Comparison of ENCODE assay signal across 20 mouse cellular contexts in genomic region chr17:65604315-65604714, GRCm38 (mm10). TPM values are rescaled to one million over a fixed set of nuclear protein-coding genes. Genes with fewer than 3 reads are reported as not detected.
DNase-seq lines count a peak whose midpoint lies in the region; ATAC-seq and TF ChIP-seq lines count a peak whose summit lies in the region.
"Had no signal": no experiment of that assay in that cellular context is flagged by ENCODE, and none has a peak within 500 bp of the region (broad histone marks: within the 10 kb centered on the region; RNA-seq: fewer than 3 reads in every experiment).

No protein-coding gene starts in this region.

- ATAC-seq in liver, embryonic 12.5 days = no peak
- no peak for ATAC-seq in liver, embryonic 11.5 days (replicated peaks; ENCODE audit: low FRiP score)
- ATAC-seq in liver, embryonic 16.5 days (ENCODE audit: low read depth) = no peak
- no peak for ATAC-seq in megakaryocyte-erythroid progenitor cell, adult 5-6 weeks (replicated peaks; ENCODE audit: low FRiP score, low TSS enrichment, poor library complexity, severe bottlenecking)

- H3K4me2 ChIP-seq in liver, embryonic 12.5 days = no peak overlapping the region
- H3K4me2 ChIP-seq in liver, embryonic 11.5 days = no peak overlapping the region
- 0 out of 2 replicates have a peak overlapping the region, but pooled peaks have one; percentile 20 for H3K4me2 ChIP-seq in liver, embryonic 16.5 days (ENCODE audit: low read depth, low read length)
- H3K4me2 ChIP-seq: embryonic facial prominence, embryonic 12.5 days; heart, embryonic 15.5 days; hindbrain, embryonic 15.5 days; lung, embryonic 14.5 days; neural tube, embryonic 13.5 days had no signal

- H3K9me3 ChIP-seq in liver, embryonic 12.5 days (replicated peaks) = no peaks in the 10 kb centered on the region
- no peaks in the 10 kb centered on the region for H3K9me3 ChIP-seq in liver, embryonic 11.5 days (ENCODE audit: control insufficient read depth, low read length)
- H3K9me3 ChIP-seq in liver, embryonic 16.5 days (replicated peaks; ENCODE audit: control insufficient read depth, low read length) = no peaks in the 10 kb centered on the region
- H3K9me3 ChIP-seq: embryonic facial prominence, embryonic 12.5 days; heart, embryonic 15.5 days; hindbrain, embryonic 15.5 days; neural tube, embryonic 13.5 days had no signal

- H3K4me1 ChIP-seq in liver, embryonic 12.5 days = peaks cover 86% of the 10 kb centered on the region
- H3K4me1 ChIP-seq in liver, embryonic 11.5 days (replicated peaks; ENCODE audit: control insufficient read depth, insufficient read depth, low read length) = peaks cover 64% of the 10 kb centered on the region
- H3K4me1 ChIP-seq in bone marrow macrophage, adult 2 months (ENCODE audit: control insufficient read depth, insufficient read depth, low read length) = peaks cover 47% of the 10 kb centered on the region
- H3K4me1 ChIP-seq in liver, embryonic 16.5 days (ENCODE audit: control insufficient read depth, low read depth, low read length) = peaks cover 56% of the 10 kb centered on the region

- H3K27me3 ChIP-seq in liver, embryonic 12.5 days (replicated peaks) = no peaks in the 10 kb centered on the region
- H3K27me3 ChIP-seq in liver, embryonic 11.5 days (replicated peaks; ENCODE audit: control insufficient read depth, insufficient read depth, low read length) = no peaks in the 10 kb centered on the region
- H3K27me3 ChIP-seq in liver, embryonic 16.5 days (ENCODE audit: control insufficient read depth, insufficient read depth, low read depth, low read length) = no peaks in the 10 kb centered on the region
- H3K27me3 ChIP-seq in splenic B cell, adult 2 months (ENCODE audit: control insufficient read depth, insufficient read depth, low read length, poor library complexity, severe bottlenecking) = no peaks in the 10 kb centered on the region
- H3K27me3 ChIP-seq: embryonic facial prominence, embryonic 12.5 days; heart, embryonic 15.5 days; hindbrain, embryonic 15.5 days; neural tube, embryonic 13.5 days had no signal

- DNase-seq in liver, embryonic 11.5 days (ENCODE audit: low spot score) = no peak
- peak; percentile 22 for DNase-seq in splenic B cell, adult 2 months (ENCODE audit: low read depth, low spot score)
- DNase-seq in layer of hippocampus, postnatal 10 days (ENCODE audit: low spot score in 2 of 2) = no peak
- DNase-seq in cerebellum, adult 8-10 months = no peak
- DNase-seq: adrenal gland, adult 2 months; cerebellum, postnatal 10 days; layer of hippocampus, adult 9-11 months; lung, embryonic 14.5 days; midbrain, embryonic 14.5 days; right cerebral cortex, adult 18-20 months had no signal

- no peak for TF ChIP-seq POLR2A in bone marrow macrophage, adult 2 months (IDR thresholded peaks at IDR 0.05; ENCODE audit: borderline replicate concordance, low read depth, low read length)

- no peak overlapping the region for H3K4me3 ChIP-seq in liver, embryonic 12.5 days
- no peak overlapping the region for H3K4me3 ChIP-seq in liver, embryonic 11.5 days (ENCODE audit: low read depth, low read length)
- no peak overlapping the region for H3K4me3 ChIP-seq in bone marrow macrophage, adult 2 months (ENCODE audit: insufficient read depth, low read length)
- no peak overlapping the region for H3K4me3 ChIP-seq in liver, embryonic 16.5 days (ENCODE audit: low read depth, low read length)
- H3K4me3 ChIP-seq: embryonic facial prominence, embryonic 12.5 days; heart, embryonic 15.5 days; hindbrain, embryonic 15.5 days; neural tube, embryonic 13.5 days had no signal

- peaks cover 4% of the 10 kb centered on the region for H3K36me3 ChIP-seq in liver, embryonic 12.5 days
- H3K36me3 ChIP-seq in liver, embryonic 11.5 days (ENCODE audit: control insufficient read depth, insufficient read depth, low read length) = no peaks in the 10 kb centered on the region
- no peaks in the 10 kb centered on the region for H3K36me3 ChIP-seq in liver, embryonic 16.5 days (ENCODE audit: control insufficient read depth, insufficient read depth)
- H3K36me3 ChIP-seq in splenic B cell, adult 2 months (ENCODE audit: control insufficient read depth, insufficient read depth, low read length, poor library complexity, severe bottlenecking) = no peaks in the 10 kb centered on the region
- H3K36me3 ChIP-seq: embryonic facial prominence, embryonic 12.5 days; heart, embryonic 15.5 days; hindbrain, embryonic 15.5 days; neural tube, embryonic 13.5 days had no signal

- TF ChIP-seq CTCF in bone marrow macrophage, adult 2 months (IDR thresholded peaks at IDR 0.05; ENCODE audit: low read depth, low read length) = no peak

- H3K27ac ChIP-seq in liver, embryonic 12.5 days = peak overlapping the region; percentile 32; the same call in 1 of the 2 replicates
- no peak overlapping the region for H3K27ac ChIP-seq in liver, embryonic 11.5 days (ENCODE audit: low read depth, low read length)
- peak overlapping the region; percentile 13; the same call in 1 of the 2 replicates for H3K27ac ChIP-seq in bone marrow macrophage, adult 2 months (ENCODE audit: insufficient read depth, low read depth, low read length)
- H3K27ac ChIP-seq in liver, embryonic 16.5 days (ENCODE audit: low read length) = 0 out of 2 replicates have a peak overlapping the region, but pooled peaks have one; percentile 37
- H3K27ac ChIP-seq: embryonic facial prominence, embryonic 12.5 days; heart, embryonic 15.5 days; hindbrain, embryonic 15.5 days; neural tube, embryonic 13.5 days had no signal

- no peak overlapping the region for H3K9ac ChIP-seq in liver, embryonic 12.5 days
- H3K9ac ChIP-seq in liver, embryonic 11.5 days (ENCODE audit: low read depth, low read length) = no peak overlapping the region
- no peak overlapping the region for H3K9ac ChIP-seq in liver, embryonic 16.5 days (ENCODE audit: low read depth, low read length)
- H3K9ac ChIP-seq: embryonic facial prominence, embryonic 12.5 days; heart, embryonic 15.5 days; hindbrain, embryonic 15.5 days; lung, embryonic 14.5 days; neural tube, embryonic 13.5 days had no signal

RNA-seq across cellular contexts. Expression of gene Vapa, which starts 9.0 kb away (rescaled TPM):
- polyA plus RNA-seq in liver, embryonic 12.5 days (2016; fragmentation: Nextera tagmentation; extraction: Ambion mirVana) = 106 and 107 TPM in 2 replicates
- polyA plus RNA-seq in liver, embryonic 11.5 days (2014; fragmentation: Nextera tagmentation; extraction: Ambion mirVana) = 158 and 163 TPM in 2 replicates
- 145 and 149 TPM in 2 replicates for polyA plus RNA-seq in bone marrow macrophage, adult 2 months (2012; ENCODE audit: insufficient read depth, insufficient read length, missing spikeins)
- 55.8 and 57.0 TPM in 2 replicates for polyA plus RNA-seq in liver, embryonic 16.5 days (2015; fragmentation: Nextera tagmentation; extraction: Ambion mirVana)
- total RNA-seq in layer of hippocampus, postnatal 10 days (2021) = 100 to 1,000 TPM; 153 to 164 TPM
- total RNA-seq in megakaryocyte-erythroid progenitor cell, adult 5-6 weeks (2014; fragmentation: Nextera tagmentation) = 93.1 and 132 TPM in 2 replicates
- total RNA-seq in megakaryocyte-erythroid progenitor cell, adult 5-6 weeks (2017) = 94.5 and 99.9 TPM in 2 replicates

RNA-seq across cellular contexts. Expression of gene Txndc2, which starts 37.7 kb away (rescaled TPM):
- polyA plus RNA-seq in liver, embryonic 12.5 days (2016; fragmentation: Nextera tagmentation; extraction: Ambion mirVana) = not detected in 2 replicates
- polyA plus RNA-seq in liver, embryonic 11.5 days (2014; fragmentation: Nextera tagmentation; extraction: Ambion mirVana) = not detected in 2 replicates
- not detected in 2 replicates for polyA plus RNA-seq in bone marrow macrophage, adult 2 months (2012; ENCODE audit: insufficient read depth, insufficient read length, missing spikeins)
- polyA plus RNA-seq in liver, embryonic 16.5 days (2015; fragmentation: Nextera tagmentation; extraction: Ambion mirVana) = not detected in 2 replicates
- under 1 TPM; 0.18 to 0.32 TPM for total RNA-seq in layer of hippocampus, postnatal 10 days (2021)
- not detected in 2 replicates for total RNA-seq in megakaryocyte-erythroid progenitor cell, adult 5-6 weeks (2014; fragmentation: Nextera tagmentation)
- not detected in 2 replicates for total RNA-seq in megakaryocyte-erythroid progenitor cell, adult 5-6 weeks (2017)
- polyA plus RNA-seq: heart, embryonic 15.5 days; kidney, embryonic 14.5 days; neural tube, embryonic 13.5 days; spleen, adult 2 months had no signal
